ENCODE assay signal across 10 mouse cellular contexts in genomic region chr5:111422058-111422800, GRCm38 (mm10). TPM values are rescaled to one million over a fixed set of nuclear protein-coding genes. Genes with fewer than 3 reads are reported as not detected.
A peak's percentile ranks its signal among the peaks of the same experiment; 100 is the strongest.
DNase-seq lines count a peak whose midpoint lies in the region; ATAC-seq and TF ChIP-seq lines count a peak whose summit lies in the region.
"Had no signal": no experiment of that assay in that cellular context is flagged by ENCODE, and none has a peak within 500 bp of the region (broad histone marks: within the 10 kb centered on the region; RNA-seq: fewer than 3 reads in every experiment).

No protein-coding gene starts in this region.

- no peak overlapping the region for H3K9ac ChIP-seq in heart, adult 2 months (ENCODE audit: low read depth, low read length)
- peak overlapping the region; percentile 96; the same call in 1 of the 2 replicates for H3K9ac ChIP-seq in neural tube, embryonic 11.5 days (ENCODE audit: low read length)
- no peak overlapping the region for H3K9ac ChIP-seq in limb, embryonic 11.5 days (ENCODE audit: low read length)
- no peak overlapping the region for H3K9ac ChIP-seq in stomach, postnatal 0 days (ENCODE audit: low read length)

- peaks cover 15% of the 10 kb centered on the region for H3K36me3 ChIP-seq in heart, adult 2 months (ENCODE audit: control insufficient read depth, insufficient read depth, low read length)
- peaks cover 8% of the 10 kb centered on the region for H3K36me3 ChIP-seq in neural tube, embryonic 11.5 days (ENCODE audit: control insufficient read depth, insufficient read depth, low read length)
- peaks cover 6% of the 10 kb centered on the region; the same call in 1 of the 2 replicates for H3K36me3 ChIP-seq in limb, embryonic 11.5 days (ENCODE audit: control insufficient read depth, insufficient read depth, low read length)
- no peaks in the 10 kb centered on the region for H3K36me3 ChIP-seq in stomach, postnatal 0 days (ENCODE audit: control insufficient read depth, insufficient read depth, low read length)

- no peaks in the 10 kb centered on the region for H3K9me3 ChIP-seq in neural tube, embryonic 11.5 days (ENCODE audit: control insufficient read depth, low read length)
- no peaks in the 10 kb centered on the region for H3K9me3 ChIP-seq in limb, embryonic 11.5 days (ENCODE audit: control insufficient read depth, low read length)
- no peaks in the 10 kb centered on the region for H3K9me3 ChIP-seq in stomach, postnatal 0 days (ENCODE audit: control insufficient read depth, low read length)

- WGBS in heart, adult 2 months = 51% methylated on average over 8 of the region's 8 CpGs
- WGBS in neural tube, embryonic 11.5 days = 59% methylated on average over 8 of the region's 8 CpGs
- 73% methylated on average over 8 of the region's 8 CpGs for WGBS in limb, embryonic 11.5 days
- 60% methylated on average over 8 of the region's 8 CpGs for WGBS in stomach, postnatal 0 days

- no peaks in the 10 kb centered on the region for H3K27me3 ChIP-seq in heart, adult 2 months (ENCODE audit: control insufficient read depth, insufficient read depth, low read length)
- 0 out of 2 replicates have a peak, but pooled peaks cover 3% of the 10 kb centered on the region for H3K27me3 ChIP-seq in neural tube, embryonic 11.5 days (ENCODE audit: control insufficient read depth, insufficient read depth, low read length)
- peaks cover 38% of the 10 kb centered on the region for H3K27me3 ChIP-seq in limb, embryonic 11.5 days (ENCODE audit: control insufficient read depth, insufficient read depth, low read length)
- H3K27me3 ChIP-seq in stomach, postnatal 0 days (ENCODE audit: control insufficient read depth, insufficient read depth, low read length) = peaks cover 7% of the 10 kb centered on the region; the same call in 1 of the 2 replicates

- TF ChIP-seq CTCF in heart, adult 2 months (IDR thresholded peaks at IDR 0.05) = no peak
- no peak for TF ChIP-seq CTCF in stomach, postnatal 0 days (IDR thresholded peaks at IDR 0.05; ENCODE audit: low read depth)

- no peak overlapping the region for H3K27ac ChIP-seq in heart, adult 2 months
- 0 out of 2 replicates have a peak overlapping the region, but pooled peaks have one; percentile 20 for H3K27ac ChIP-seq in neural tube, embryonic 11.5 days (ENCODE audit: low read depth, low read length)
- H3K27ac ChIP-seq in limb, embryonic 11.5 days (replicated peaks; ENCODE audit: low read depth, low read length) = no peak overlapping the region
- H3K27ac ChIP-seq in stomach, postnatal 0 days (replicated peaks) = no peak overlapping the region

- DNase-seq in heart, adult 11 months = peak; percentile 93
- no peak for DNase-seq in heart, adult 2 months
- DNase-seq in neural tube, embryonic 11.5 days (ENCODE audit: low spot score) = no peak
- DNase-seq in neural tube, embryonic 10.5 days (ENCODE audit: extremely low spot score, low spot score) = no peak
- no peak for DNase-seq in limb, embryonic 11.5 days (ENCODE audit: low spot score)
- no peak for DNase-seq in stomach, postnatal 0 days (ENCODE audit: low spot score)
- DNase-seq in ovary, postnatal 14 days (ENCODE audit: low spot score) = no peak
- DNase-seq: cerebellum, adult 9-11 months had no signal

- intact Hi-C loops in heart, adult 2 months (cut with DNase I) = no loop called here

- no peak for TF ChIP-seq POLR2A in heart, adult 2 months (IDR thresholded peaks at IDR 0.05; ENCODE audit: insufficient read depth, low read depth, low read length)

- H3K4me1 ChIP-seq in heart, adult 2 months (ENCODE audit: control insufficient read depth, insufficient read depth, low read length) = peaks cover 8% of the 10 kb centered on the region
- H3K4me1 ChIP-seq in neural tube, embryonic 11.5 days (ENCODE audit: control insufficient read depth, insufficient read depth, low read length) = peaks cover 77% of the 10 kb centered on the region
- peaks cover 33% of the 10 kb centered on the region for H3K4me1 ChIP-seq in limb, embryonic 11.5 days (ENCODE audit: control insufficient read depth, insufficient read depth, low read length)
- H3K4me1 ChIP-seq in stomach, postnatal 0 days (replicated peaks; ENCODE audit: control insufficient read depth, insufficient read depth) = peaks cover 13% of the 10 kb centered on the region

- no peak overlapping the region; the same call in 1 of the 2 replicates for H3K4me3 ChIP-seq in heart, adult 2 months
- H3K4me3 ChIP-seq in neural tube, embryonic 11.5 days (ENCODE audit: low read depth, low read length) = peak overlapping the region; percentile 95
- no peak overlapping the region for H3K4me3 ChIP-seq in limb, embryonic 11.5 days (ENCODE audit: low read depth, low read length)
- no peak overlapping the region for H3K4me3 ChIP-seq in stomach, postnatal 0 days (ENCODE audit: low read depth, low read length)

- H3K4me2 ChIP-seq in neural tube, embryonic 11.5 days (ENCODE audit: low read depth) = peak overlapping the region; percentile 97
- peak overlapping the region; percentile 93 for H3K4me2 ChIP-seq in limb, embryonic 11.5 days (ENCODE audit: low read depth, severe bottlenecking)
- H3K4me2 ChIP-seq in stomach, postnatal 0 days (replicated peaks; ENCODE audit: low read depth) = peak overlapping the region; percentile 94

- TF ChIP-seq EP300 in heart, adult 2 months (IDR thresholded peaks at IDR 0.05; ENCODE audit: insufficient read depth, low read depth, low read length) = no peak
- no peak for TF ChIP-seq EP300 in stomach, postnatal 0 days (optimal IDR thresholded peaks at IDR 0.05)

- ATAC-seq in neural tube, embryonic 11.5 days (ENCODE audit: insufficient read depth, low FRiP score, low TSS enrichment) = no peak
- ATAC-seq in limb, embryonic 11.5 days (ENCODE audit: insufficient number of reproducible peaks, low FRiP score, low TSS enrichment, low read depth) = no peak
- ATAC-seq in stomach, postnatal 0 days (ENCODE audit: low FRiP score, low TSS enrichment) = no peak
- ATAC-seq in CD4-positive, CD25-positive, alpha-beta regulatory T cell, adult 4 months = no peak

- peaks cover 21% of the 10 kb centered on the region for H3K79me2 ChIP-seq in heart, adult 2 months (replicated peaks; ENCODE audit: control insufficient read depth, insufficient read depth, low read length)

RNA-seq across cellular contexts. Expression of gene Mn1, which starts 5.1 kb away (rescaled TPM):
- 10 to 100 TPM; 18.7 to 23.9 TPM for total RNA-seq in heart, adult 2 months (2021)
- 4.8 and 5.5 TPM in 2 replicates for polyA plus RNA-seq in heart, adult 2 months (2012; rRNA removed)
- polyA plus RNA-seq in neural tube, embryonic 11.5 days (2014; fragmentation: Nextera tagmentation; extraction: Ambion mirVana) = 25.6 and 27.3 TPM in 2 replicates
- polyA plus RNA-seq in limb, embryonic 11.5 days (2014; fragmentation: Nextera tagmentation; extraction: Ambion mirVana) = 11.0 and 12.4 TPM in 2 replicates
- polyA plus RNA-seq in stomach, postnatal 0 days (2015; fragmentation: Nextera tagmentation; extraction: Ambion mirVana) = 4.9 and 5.6 TPM in 2 replicates
- not detected for polyA plus RNA-seq in CD4-positive, CD25-positive, alpha-beta regulatory T cell, adult 4 months (2017; shearing (Covaris generic))
- total RNA-seq: neutrophil, adult 5-6 weeks had no signal
